8 mouse cellular contexts compared by ENCODE assay signal in genomic region chr2:150136435-150136897, GRCm38 (mm10). TPM values are rescaled to one million over a fixed set of nuclear protein-coding genes. Genes with fewer than 3 reads are reported as not detected.
A peak's percentile ranks its signal among the peaks of the same experiment; 100 is the strongest.
DNase-seq lines count a peak whose midpoint lies in the region; ATAC-seq lines count a peak whose summit lies in the region.

Gene Zfp120 (minus strand): TSS chr2:150136708.

- peak; percentile 97 for ATAC-seq in inflammation-experienced regulatory T-cells, adult 6 months
- peak; percentile 100 for ATAC-seq in megakaryocyte-erythroid progenitor cell, adult 5-6 weeks (replicated peaks; ENCODE audit: low FRiP score, low TSS enrichment, poor library complexity, severe bottlenecking)

- intact Hi-C loops in gastrocnemius, postnatal 14 days (cut with DNase I; ENCODE audit: low total_unique reads), result no loop called here
- intact Hi-C loops in left cerebral cortex, postnatal 10 days (cut with DNase I), result no loop called here

- peak; percentile 88 to 96 for DNase-seq in adrenal gland, adult (ENCODE audit: inconsistent age in 2 of 2, low spot score in 1 of 2)
- DNase-seq in embryo, embryonic 10.5 days (ENCODE audit: low spot score), result peak; percentile 94
- peak; percentile 82 for DNase-seq in gastrocnemius, postnatal 14 days
- peak; percentile 88 to 90 for DNase-seq in left cerebral cortex, postnatal 10 days (ENCODE audit: extremely low spot score in 1 of 2, low spot score in 2 of 2)
- DNase-seq in right cerebral cortex, postnatal 25 days, result peak; percentile 88
- DNase-seq in urinary bladder, postnatal 4 days (ENCODE audit: low spot score in 2 of 2), result peak; percentile 76 to 79

RNA-seq across cellular contexts. Expression of gene Zfp120, which starts in this region (rescaled TPM):
- 1 to 10 TPM; 6.8 to 7.7 TPM for total RNA-seq in gastrocnemius, postnatal 14 days (2021)
- 10 to 100 TPM; 35.5 to 53.2 (median 42.1) TPM for polyA plus RNA-seq in inflammation-experienced regulatory T-cells, adult 6 months (2017; shearing (Covaris generic))
- total RNA-seq in left cerebral cortex, postnatal 10 days (2021), result 1 to 10 TPM; 8.3 to 8.5 TPM
- 6.2 and 9.2 TPM in 2 replicates for total RNA-seq in megakaryocyte-erythroid progenitor cell, adult 5-6 weeks (2014; fragmentation: Nextera tagmentation)
- total RNA-seq in megakaryocyte-erythroid progenitor cell, adult 5-6 weeks (2017), result 9.4 and 33.6 TPM in 2 replicates

Comparison
In these comparisons a context has a peak if more than half of its experiments do, and no peak if none do; other contexts are left out.
1. Peak in every context shown above with its lines: DNase-seq and ATAC-seq.